Mouse (Mus musculus): ENCODE results near the gene Pstpip1. TPM values are rescaled to one million over a fixed set of nuclear protein-coding genes. Genes with fewer than 3 reads are reported as not detected.

The Pstpip1 gene
- total RNA-seq, 2 experiments from 2014 or later = 1.0 to 1.2 TPM

DNA sequence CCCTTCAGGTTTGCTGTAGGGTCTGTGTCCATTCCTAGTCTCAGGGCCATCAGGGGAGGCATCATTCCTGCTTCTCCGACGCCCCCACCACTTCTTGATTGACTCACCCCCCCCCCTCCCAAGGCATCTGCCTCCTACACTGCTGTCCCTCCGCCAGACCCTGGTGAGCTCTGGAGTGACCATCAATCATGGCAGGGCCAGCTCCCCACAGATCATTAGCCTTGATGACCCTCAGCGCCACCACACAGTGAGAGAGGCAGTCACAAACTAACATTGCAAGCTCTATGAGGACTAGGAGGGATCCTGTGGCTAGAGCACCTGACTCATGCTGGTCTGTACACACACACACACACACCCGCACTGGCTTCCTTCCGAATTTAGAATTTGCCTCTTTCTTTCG lies 15.2 kb downstream of the Pstpip1 start:
- intact Hi-C loops (cut with DNase I) = no loop called here
- DNase-seq = no peak

- no peak for DNase-seq
- intact Hi-C loops (cut with DNase I) = no loop called here
Measured at GRCm38 (mm10) chr9:56106274-56107072, 16.7 kb downstream of the Pstpip1 start.

- intact Hi-C loops (cut with DNase I) = no loop called here
Measured at GRCm38 (mm10) chr9:56107527-56107926, 17.8 kb downstream of the Pstpip1 start.

DNA sequence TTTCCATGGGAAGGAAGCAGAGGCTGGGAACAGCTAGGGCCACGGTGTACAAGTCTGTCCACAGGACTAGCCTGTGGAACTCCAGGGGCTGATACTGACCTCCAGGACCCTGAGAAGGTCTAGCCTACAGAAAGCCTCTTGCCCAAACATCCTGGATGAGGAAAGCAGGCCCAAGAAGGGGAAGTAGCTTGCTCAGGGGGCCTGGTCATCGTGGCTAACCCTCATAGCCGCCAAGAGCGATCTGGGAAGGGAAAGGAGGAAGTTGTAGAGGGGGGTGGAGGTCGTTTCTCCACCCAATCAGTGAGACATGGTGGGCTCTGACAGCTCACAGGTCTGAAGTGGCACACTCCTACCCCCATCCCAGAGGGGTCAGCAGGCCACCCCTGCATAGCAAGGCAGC lies 18.4 kb downstream of the Pstpip1 start:
- DNase-seq = no peak
- intact Hi-C loops (cut with DNase I) = no loop called here

More at GRCm38 (mm10) chr9:56107527-56107926, 17.8 kb downstream of the Pstpip1 start:
- no peak for DNase-seq

- DNase-seq = no peak
- intact Hi-C loops (cut with DNase I) = no loop called here
Measured at GRCm38 (mm10) chr9:56118091-56118490, 28.3 kb downstream of the Pstpip1 start.

DNA sequence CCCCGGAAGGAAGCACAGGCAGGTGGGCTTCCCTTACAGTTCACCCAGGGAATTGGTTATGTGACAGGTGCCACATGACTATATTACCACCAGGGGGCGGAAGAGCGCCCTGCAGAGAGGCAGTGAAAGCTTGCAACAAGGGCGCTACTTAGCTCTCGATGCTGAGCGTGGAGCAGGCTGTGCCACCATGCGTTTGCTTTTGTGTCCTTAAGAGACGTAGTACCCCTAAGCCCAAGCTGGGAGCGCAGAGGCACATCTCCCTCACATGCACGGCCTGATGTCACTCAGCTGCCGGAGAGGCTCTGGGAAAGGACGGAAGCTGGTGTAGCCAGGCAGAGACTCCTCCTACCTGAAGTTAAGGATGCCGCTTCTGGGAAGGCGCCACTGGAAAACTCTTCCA lies 28.8 kb downstream of the Pstpip1 start:
- intact Hi-C loops (cut with DNase I) = no loop called here

GRCm38 (mm10) chr9:56119651-56120050 lies 29.9 kb downstream of the Pstpip1 start:
- DNase-seq = no peak
- intact Hi-C loops (cut with DNase I) = no loop called here

More for the DNA sequence above, 28.8 kb downstream of the Pstpip1 start:
- DNase-seq = peak; percentile 75

DNA sequence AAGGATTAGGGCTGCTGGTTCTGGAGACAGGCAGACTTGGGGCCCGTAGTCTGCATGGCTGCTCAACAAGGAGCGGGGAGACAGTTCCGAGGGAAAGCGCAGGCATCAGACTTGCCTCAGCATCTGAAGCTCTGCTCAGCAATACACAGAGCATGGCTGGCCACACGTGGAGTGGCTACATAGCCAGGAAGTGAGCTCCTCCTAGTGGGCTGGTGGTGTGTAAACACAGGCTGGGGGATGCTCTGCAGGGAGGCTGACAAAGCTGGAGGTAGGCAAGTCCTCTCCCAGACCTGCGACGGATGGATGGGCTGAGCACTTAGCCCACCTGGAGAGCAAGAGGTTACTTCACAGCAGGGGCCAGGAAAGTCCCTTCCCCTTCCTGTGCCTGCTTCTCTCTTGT lies 31.3 kb downstream of the Pstpip1 start:
- intact Hi-C loops (cut with DNase I) = no loop called here
- DNase-seq = peak; percentile 71

DNA sequence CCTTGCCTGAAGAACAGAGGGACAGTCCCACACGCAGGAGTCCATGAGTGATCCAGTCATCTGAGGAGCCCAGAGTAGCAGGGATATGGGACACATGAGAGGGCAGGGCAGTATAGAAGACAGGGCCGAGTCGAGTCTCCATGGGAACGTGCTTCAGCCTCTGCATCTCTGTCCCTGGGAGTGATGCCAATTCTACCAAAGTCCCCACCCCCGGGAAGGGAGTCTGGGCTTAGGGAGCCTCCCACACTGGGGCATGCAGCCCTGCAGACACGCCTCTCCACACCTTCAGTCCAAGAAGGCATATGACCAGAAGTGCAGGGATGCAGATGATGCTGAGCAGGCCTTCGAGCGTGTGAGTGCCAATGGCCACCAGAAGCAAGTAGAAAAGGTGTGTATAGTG lies 33.2 kb downstream of the Pstpip1 start:
- intact Hi-C loops (cut with DNase I) = no loop called here
- DNase-seq = peak; percentile 42

- intact Hi-C loops (cut with DNase I) = no loop called here
Measured at GRCm38 (mm10) chr9:56123613-56124012, 33.9 kb downstream of the Pstpip1 start.

DNA sequence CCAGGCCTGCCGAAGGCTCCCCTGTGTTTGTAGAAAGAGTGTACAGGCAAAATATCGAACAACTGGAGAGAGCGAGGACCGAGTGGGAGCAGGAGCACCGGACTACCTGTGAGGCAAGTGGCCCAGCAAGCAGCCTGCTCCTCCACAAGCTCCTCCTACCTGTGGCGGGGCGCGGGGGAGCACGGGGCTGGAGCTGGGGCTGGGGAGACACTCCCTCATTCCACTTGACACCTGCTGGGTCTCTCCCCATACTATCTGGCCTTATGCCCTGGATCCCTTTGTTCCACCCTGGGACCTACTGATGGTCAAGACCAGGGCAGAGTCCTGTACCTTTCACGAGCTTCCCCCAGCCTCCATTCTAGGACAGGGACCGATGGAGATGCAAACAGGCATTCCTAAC lies 34.8 kb downstream of the Pstpip1 start:
- intact Hi-C loops (cut with DNase I) = no loop called here
- no peak for DNase-seq

More at GRCm38 (mm10) chr9:56123613-56124012, 33.9 kb downstream of the Pstpip1 start:
- no peak for DNase-seq

DNA sequence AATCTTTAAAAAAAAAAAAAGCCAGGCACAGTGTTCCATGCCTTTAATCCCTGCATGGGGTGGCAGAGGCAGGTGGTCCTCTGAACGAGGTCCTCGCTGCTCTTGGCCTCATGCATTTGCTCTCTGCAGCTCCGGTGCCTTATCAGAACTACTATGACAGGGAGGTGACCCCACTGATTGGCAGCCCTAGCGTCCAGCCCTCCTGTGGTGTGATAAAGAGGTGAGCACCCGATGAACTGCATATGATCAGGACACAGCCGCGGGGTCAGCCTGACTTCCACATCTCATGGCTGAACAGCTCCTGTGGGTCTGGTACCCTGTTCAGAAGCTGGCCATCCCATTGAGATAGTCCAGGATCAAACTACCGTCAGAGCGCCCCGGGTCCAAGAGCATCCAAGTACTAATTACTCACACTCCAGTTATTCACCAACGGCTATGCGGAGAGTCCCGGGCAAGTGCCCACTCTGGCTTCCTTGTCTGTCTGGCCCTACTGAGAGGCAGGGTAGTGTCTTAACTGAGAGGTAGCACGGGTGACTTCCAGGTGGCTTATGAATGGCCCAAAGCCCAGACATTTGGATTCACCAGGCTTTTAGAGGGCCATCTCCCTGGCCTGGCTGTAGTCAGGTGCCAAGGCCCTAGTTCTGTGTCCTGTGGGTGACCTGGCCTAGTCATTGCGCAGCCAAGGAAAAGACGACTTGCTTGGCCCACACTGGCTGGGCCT lies 36.9 kb downstream of the Pstpip1 start:
- intact Hi-C loops (cut with DNase I) = no loop called here
- no peak for DNase-seq

GRCm38 (mm10) chr9:56128331-56128730 lies 38.6 kb downstream of the Pstpip1 start:
- no peak for DNase-seq
- intact Hi-C loops (cut with DNase I) = no loop called here

DNA sequence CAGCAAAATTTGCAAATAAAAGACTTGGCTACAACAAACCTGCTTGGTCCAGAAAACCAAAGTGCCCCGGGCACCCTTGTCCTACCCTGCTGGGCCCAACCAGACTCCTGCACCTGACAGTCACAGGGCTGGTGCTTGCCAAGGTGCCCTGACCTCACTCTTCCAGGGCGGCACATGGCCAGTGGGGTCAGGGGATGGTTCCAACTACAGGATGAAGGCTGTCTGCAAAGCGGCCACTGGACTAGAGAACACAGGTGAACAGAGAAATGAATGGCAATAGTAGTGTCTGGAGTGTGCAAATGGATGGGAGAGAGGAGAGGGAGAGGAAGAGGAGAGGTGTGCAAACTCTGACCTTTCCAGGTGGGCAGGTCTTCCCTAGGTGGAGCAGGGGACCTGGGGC lies 40.2 kb downstream of the Pstpip1 start:
- no peak for DNase-seq
- intact Hi-C loops (cut with DNase I) = no loop called here

DNA sequence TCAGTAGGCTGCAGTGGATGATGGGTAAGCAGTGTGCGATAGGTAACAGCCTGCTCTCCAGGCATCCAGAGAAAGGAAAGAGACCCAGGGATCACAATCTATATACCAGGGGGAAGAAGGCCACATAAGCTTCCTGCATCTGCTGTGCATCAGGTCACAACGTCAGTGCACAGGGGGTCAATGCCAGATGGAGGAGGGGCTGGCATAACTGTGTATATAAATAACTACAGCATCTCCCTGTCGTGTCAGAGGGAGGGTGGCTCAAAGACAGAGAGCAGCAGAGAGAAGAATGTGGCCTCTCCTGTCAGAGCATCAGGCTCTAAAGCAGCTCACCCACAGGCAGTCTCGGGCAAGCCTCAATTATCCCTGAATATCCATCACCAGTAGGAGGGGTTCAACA lies 40.8 kb downstream of the Pstpip1 start:
- DNase-seq = no peak
- intact Hi-C loops (cut with DNase I) = no loop called here

DNA sequence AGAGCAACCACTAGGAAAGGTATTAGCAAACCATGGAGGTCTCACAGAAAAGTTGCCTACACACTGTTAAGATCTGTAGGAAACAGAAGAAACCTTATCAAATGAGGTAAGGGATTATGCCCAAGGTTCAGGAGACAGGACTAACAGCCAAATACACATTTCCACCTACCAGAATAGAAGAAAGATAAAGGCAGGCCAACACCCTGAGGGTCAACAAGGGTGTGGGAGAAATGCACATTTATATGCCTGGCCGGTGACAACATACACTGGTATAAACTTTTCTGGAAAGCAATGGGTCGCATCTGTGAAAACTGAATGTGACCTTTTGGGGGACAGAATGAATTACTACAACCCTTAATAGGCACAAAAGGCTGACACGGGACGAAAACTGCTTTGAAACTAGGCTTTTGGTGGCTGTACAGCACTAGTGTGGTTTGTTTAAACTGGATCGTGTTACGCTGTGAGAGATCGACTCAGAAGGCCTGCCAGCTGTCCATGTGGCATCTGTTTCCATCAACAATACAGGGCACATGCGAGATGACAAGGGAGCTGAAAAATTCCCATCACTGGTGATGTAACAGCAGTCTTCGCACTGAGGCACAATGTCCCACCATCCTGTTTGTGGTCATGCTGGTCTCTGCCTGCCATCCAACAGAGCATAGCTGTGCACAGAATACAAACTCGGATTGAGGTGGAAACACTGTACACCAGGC lies 42.2 kb downstream of the Pstpip1 start:
- no peak for DNase-seq
- intact Hi-C loops (cut with DNase I) = no loop called here

DNA sequence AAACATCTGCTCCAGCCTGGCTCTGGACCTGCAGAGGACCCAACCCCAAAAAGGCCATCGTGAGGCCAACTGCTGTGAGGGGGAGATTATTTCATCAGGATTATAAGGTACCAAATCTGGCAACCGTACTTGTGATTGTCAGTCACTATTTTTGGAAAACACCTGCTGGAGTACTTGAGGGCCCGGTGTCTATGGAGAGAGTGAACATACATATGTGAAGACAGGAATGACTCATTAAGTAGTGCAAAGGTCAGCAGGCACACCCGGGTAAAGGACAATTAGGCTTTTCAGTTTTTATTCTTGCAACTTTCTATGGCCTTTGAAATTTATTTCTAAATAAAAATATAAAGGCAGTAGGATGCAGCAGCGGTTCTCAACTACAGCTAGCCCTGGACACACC lies 44.2 kb downstream of the Pstpip1 start:
- intact Hi-C loops (cut with DNase I) = loop anchor here (1.0 kb wide), 1 partner anchor 11 kb away; no protein-coding TSS in a partner anchor
- DNase-seq = no peak

DNA sequence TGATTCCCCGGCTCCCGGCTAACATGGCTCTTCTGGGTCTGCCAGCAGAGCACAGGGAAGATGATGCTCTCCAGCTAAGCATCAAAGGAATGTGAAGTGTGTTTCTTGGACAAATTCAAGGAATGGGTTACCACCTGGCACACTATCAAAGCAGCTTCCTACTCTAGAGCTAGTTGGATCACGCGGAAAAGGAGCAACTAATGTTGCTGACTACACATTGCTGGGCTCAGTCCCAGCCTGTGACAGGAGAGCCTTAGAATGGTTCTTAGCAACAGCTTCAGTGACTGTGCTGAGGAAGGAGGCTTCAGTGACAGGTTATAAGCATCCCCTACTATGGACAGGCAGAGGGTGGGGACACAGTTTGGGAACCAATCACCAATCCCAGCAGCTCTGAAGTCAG lies 44.9 kb downstream of the Pstpip1 start:
- intact Hi-C loops (cut with DNase I) = loop anchor here (1.0 kb wide), 1 partner anchor 11 kb away; no protein-coding TSS in a partner anchor
- DNase-seq = no peak

DNA sequence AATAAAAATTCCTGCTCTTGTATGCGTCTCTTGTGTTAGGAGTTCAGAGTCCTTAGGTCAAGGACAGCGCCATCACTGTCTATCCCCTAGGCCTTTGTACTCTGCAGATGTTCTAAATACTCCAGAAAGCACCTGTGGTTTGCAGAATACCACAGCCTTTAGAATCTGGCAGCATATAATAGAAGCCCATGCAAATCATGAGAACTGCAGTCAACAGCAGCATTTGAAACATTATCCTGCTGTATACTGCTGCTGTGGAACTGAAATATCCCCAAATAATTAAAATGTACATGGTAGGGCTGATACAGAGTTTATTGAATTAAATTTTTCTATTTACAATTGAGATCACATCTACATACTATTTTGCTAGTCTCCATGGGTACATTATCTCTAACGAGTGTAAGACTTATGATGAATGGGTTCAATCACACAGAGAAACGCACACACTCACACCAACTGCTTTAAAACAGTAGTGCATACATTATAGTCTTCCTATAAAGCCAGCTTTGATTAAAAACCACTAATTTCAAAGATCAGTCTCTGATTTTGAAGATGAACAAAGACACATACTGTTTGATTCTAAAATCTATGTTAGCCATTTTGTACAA lies 45.9 kb downstream of the Pstpip1 start:
- intact Hi-C loops (cut with DNase I) = no loop called here
- no peak for DNase-seq

GRCm38 (mm10) chr9:56141776-56142175 lies 52.0 kb downstream of the Pstpip1 start:
- intact Hi-C loops (cut with DNase I) = no loop called here
- DNase-seq = no peak
